Mouse (Mus musculus): Measurements from ENCODE around the gene Rps6kb2.

Rps6kb2 gene

GRCm38 (mm10) chr19:4187303-4187702 lies 24.1 kb upstream of the Rps6kb2 start:
- DNase-seq = no peak

- DNase-seq = peak; percentile 56
Measured at GRCm38 (mm10) chr19:4184976-4185975, 22.1 kb upstream of the Rps6kb2 start.

GRCm38 (mm10) chr19:4183689-4184088 lies 20.5 kb upstream of the Rps6kb2 start:
- no peak for DNase-seq

- peak; percentile 79 for DNase-seq
Measured at GRCm38 (mm10) chr19:4181892-4182291, 18.7 kb upstream of the Rps6kb2 start.

GRCm38 (mm10) chr19:4180411-4180810 lies 17.3 kb upstream of the Rps6kb2 start:
- DNase-seq = no peak

GRCm38 (mm10) chr19:4175368-4175947 lies 12.3 kb upstream of the Rps6kb2 start, which contains the start of gene Carns1:
Gene Carns1, minus strand, starts transcription at chr19:4175479.
- peak; percentile 66 for DNase-seq

GRCm38 (mm10) chr19:4172925-4173324 lies 9.8 kb upstream of the Rps6kb2 start:
- DNase-seq = no peak

GRCm38 (mm10) chr19:4171393-4172290 lies 8.5 kb upstream of the Rps6kb2 start:
- peak; percentile 62 for DNase-seq

GRCm38 (mm10) chr19:4170723-4171392 lies 7.7 kb upstream of the Rps6kb2 start:
- DNase-seq = no peak

- DNase-seq = no peak
Measured at GRCm38 (mm10) chr19:4169810-4170209, 6.7 kb upstream of the Rps6kb2 start.

GRCm38 (mm10) chr19:4169378-4169784 lies 6.2 kb upstream of the Rps6kb2 start:
- peak; percentile 99 for DNase-seq

GRCm38 (mm10) chr19:4166678-4167476 lies 3.7 kb upstream of the Rps6kb2 start:
- no peak for DNase-seq

- DNase-seq = no peak
Measured at GRCm38 (mm10) chr19:4164721-4165120, 1.6 kb upstream of the Rps6kb2 start.

- no peak for DNase-seq
Measured at GRCm38 (mm10) chr19:4164100-4164499, 946 bp upstream of the Rps6kb2 start.

- no peak for DNase-seq
Measured at GRCm38 (mm10) chr19:4163543-4163887, 361 bp upstream of the Rps6kb2 start.

GRCm38 (mm10) chr19:4159049-4159448 lies 4.1 kb downstream of the Rps6kb2 start:
- DNase-seq = no peak

- no peak for DNase-seq
Measured at GRCm38 (mm10) chr19:4156771-4157170, 6.4 kb downstream of the Rps6kb2 start.

- DNase-seq = no peak
Measured at GRCm38 (mm10) chr19:4156073-4156579, 7.0 kb downstream of the Rps6kb2 start.

GRCm38 (mm10) chr19:4155223-4156072 lies 7.7 kb downstream of the Rps6kb2 start:
- DNase-seq = no peak
